Mouse (Mus musculus) embryonic facial prominence, embryonic 12.5 days (tissue): ENCODE measurements around the gene Olfr1495. TPM values are rescaled to one million over a fixed set of nuclear protein-coding genes. Genes with fewer than 3 reads are reported as not detected.

ENCODE experiments used
- polyA plus RNA-seq: library from polyadenylated mRNA; unstranded; fragments of >200 nt; fragmentation: Nextera tagmentation; extraction: Ambion mirVana; gene quantifications from 2 replicates; pipeline ENCODE4 v1.2.1, GENCODE M21; 2016

Gene Olfr1495
- polyA plus RNA-seq, 1 experiment from 2014 or later, result not detected

Other genes with a start within 250 kb of the Olfr1495 start
- gene Olfr1480, start 236.7 kb upstream of the Olfr1495 start, polyA plus RNA-seq, result not detected in 2 replicates
- gene Olfr1484, start 181.1 kb upstream of the Olfr1495 start, polyA plus RNA-seq, result not detected in 2 replicates
- gene Olfr1487, start 147.2 kb upstream of the Olfr1495 start, polyA plus RNA-seq, result not detected in 2 replicates
- not detected in 2 replicates for gene Olfr1489, start 133.0 kb upstream of the Olfr1495 start, polyA plus RNA-seq
- not detected in 2 replicates for gene Olfr1490, start 113.5 kb upstream of the Olfr1495 start, polyA plus RNA-seq
- not detected in 2 replicates for gene Olfr1491, start 67.3 kb upstream of the Olfr1495 start, polyA plus RNA-seq
- gene Olfr1493-ps1, start 41.3 kb upstream of the Olfr1495 start, polyA plus RNA-seq, result not detected in 2 replicates
- not detected in 2 replicates for gene Olfr1494, start 24.9 kb upstream of the Olfr1495 start, polyA plus RNA-seq
- not detected in 2 replicates for gene Olfr1496, start 13.3 kb downstream of the Olfr1495 start, polyA plus RNA-seq
- gene Olfr1497, start 33.6 kb downstream of the Olfr1495 start, polyA plus RNA-seq, result not detected in 2 replicates
- not detected in 2 replicates for gene Olfr1499, start 54.8 kb downstream of the Olfr1495 start, polyA plus RNA-seq
- gene Olfr1500, start 65.9 kb downstream of the Olfr1495 start, polyA plus RNA-seq, result 0.09 TPM in 1 of 2 replicates, not detected in the other
- not detected in 2 replicates for gene Olfr1501, start 86.1 kb downstream of the Olfr1495 start, polyA plus RNA-seq
- not detected in 2 replicates for gene Olfr1502, start 97.2 kb downstream of the Olfr1495 start, polyA plus RNA-seq
- gene Olfr1504, start 133.3 kb downstream of the Olfr1495 start, polyA plus RNA-seq, result not detected in 2 replicates
- gene Olfr1505, start 148.9 kb downstream of the Olfr1495 start, polyA plus RNA-seq, result not detected in 2 replicates